Mouse (Mus musculus) kidney, adult 18-20 months (tissue): ENCODE results near the gene Olfr735.

Experiments
- DNase-seq: peaks from one replicate; pipeline ENCODE4 v3.0.0; 2021

The Olfr735 gene

GRCm38 (mm10) chr14:50348796-50349195 is at the start of gene Olfr735:
Olfr735 (minus strand) TSS chr14:50348872.
- no peak for DNase-seq

- DNase-seq, result no peak
Observed at GRCm38 (mm10) chr14:50380863-50381262, 32.2 kb upstream of the Olfr735 start, which contains the start of gene Olfr736. Olfr736 (plus strand) TSS chr14:50381163.

GRCm38 (mm10) chr14:50363561-50363960 is 14.9 kb upstream of the Olfr735 start:
- no peak for DNase-seq

DNA sequence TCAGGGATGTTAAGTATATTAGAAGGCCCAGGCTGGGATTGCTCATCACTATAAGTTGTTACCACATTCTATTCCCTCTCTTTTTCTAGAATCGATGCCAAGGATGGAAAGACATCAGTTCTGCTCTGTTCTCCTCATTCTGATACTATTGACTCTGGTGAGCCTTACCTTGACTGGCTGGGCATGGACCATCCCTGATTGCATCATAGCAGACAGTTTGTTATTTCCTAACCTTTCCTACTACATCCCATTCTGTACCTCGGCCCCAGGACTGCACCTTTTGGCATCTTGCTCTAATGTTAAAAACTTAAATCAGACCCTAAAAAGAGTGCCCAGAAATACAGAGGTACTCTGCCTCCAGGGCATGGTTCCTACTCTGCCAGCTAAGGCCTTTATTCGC is 11.8 kb upstream of the Olfr735 start:
- no peak for DNase-seq

DNA sequence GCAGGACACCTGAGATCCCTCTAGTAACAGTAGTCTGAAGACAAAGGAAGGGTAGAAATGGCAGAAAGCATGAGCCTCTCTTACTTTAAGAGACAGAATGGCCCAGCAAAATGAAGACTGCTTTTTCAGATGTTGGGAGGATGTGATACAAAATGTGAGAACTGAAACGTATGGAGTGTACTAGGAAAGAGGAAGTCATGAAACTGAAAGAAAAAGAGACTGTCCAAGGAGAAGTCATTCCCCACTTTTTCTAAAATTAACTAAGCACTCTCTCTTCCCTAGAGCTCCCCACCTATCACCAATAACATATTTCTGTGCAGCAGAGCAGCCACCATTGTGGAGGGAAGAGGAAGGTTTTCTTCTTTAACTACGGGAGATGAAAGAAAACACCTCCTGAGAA is 8.9 kb upstream of the Olfr735 start, which contains the start of gene Tlr11:
TSS of gene Tlr11 (plus strand) at position 322 of the 400 bp plus-strand sequence.
- DNase-seq, result no peak

- DNase-seq, result no peak
Observed at GRCm38 (mm10) chr14:50356725-50357124, 8.1 kb upstream of the Olfr735 start.

DNA sequence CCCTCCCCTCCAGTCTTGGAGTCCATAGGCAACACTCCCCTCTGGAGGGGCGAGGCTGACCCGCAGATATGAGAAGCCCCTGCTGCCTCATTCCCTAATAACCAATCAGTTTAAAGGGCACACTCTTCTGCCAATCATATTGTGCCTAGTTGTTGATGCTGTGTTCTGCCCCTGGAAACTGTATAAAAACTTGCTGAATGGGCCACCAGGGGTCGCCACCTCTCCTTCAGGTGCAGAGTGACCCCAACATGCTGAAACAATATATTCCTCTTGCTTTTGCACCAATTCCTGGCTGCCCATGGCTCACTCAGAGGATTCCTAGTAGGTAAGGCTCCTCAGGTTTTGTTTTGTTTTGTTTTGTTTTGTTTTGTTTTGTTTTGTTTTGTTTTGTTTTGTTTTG is 3.8 kb upstream of the Olfr735 start:
- DNase-seq, result peak; percentile 18

DNA sequence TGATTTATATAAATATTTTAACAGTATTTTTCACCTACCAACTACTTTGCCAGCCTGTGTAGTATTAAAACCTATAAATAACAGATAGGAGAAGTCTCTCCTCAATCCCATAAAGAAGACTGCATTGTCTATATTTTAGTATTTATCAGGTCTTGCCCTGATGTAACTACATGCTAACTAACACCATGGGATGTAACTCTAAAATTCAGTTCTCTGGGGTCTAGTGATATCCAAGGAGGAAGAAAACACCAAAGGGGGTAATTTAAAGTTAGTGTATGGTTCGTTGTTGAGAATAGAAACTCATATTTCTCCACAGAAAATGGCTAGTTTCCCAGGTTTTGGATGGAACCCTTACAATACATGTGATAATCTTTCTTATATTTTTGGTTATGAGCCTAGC is 22.0 kb downstream of the Olfr735 start, which contains the start of gene Olfr734:
TSS of gene Olfr734 (minus strand) at position 101 of the 400 bp plus-strand sequence.
- DNase-seq, result no peak

DNA sequence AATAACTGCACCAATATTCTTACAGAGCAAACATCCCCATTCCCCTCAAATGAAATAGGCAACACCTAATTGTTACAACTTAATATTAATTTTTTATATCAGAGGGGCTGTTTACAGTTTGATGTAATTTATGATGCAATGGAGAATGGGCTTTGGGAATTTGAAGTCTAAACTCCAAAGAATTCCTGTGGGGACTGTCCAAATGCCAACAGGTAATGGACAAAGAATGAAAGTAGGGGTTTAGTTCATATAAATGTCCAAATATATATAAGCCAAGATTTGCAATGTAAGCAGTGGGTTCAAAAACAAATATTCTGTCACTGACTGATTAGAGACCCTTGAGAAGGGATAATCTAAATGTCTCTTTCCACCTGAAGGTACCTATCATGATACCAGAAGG is 47.2 kb downstream of the Olfr735 start, which contains the start of gene Olfr733:
TSS of gene Olfr733 (minus strand) at position 101 of the 400 bp plus-strand sequence.
- no peak for DNase-seq
